ENCODE assay signal across 7 mouse cellular contexts in genomic region chrX:56455372-56456246, GRCm38 (mm10). TPM values are rescaled to one million over a fixed set of nuclear protein-coding genes. Genes with fewer than 3 reads are reported as not detected.
A peak's percentile ranks its signal among the peaks of the same experiment; 100 is the strongest.
DNase-seq lines count a peak whose midpoint lies in the region; ATAC-seq and TF ChIP-seq lines count a peak whose summit lies in the region.

No protein-coding gene starts in this region.

- peak; percentile 88 for DNase-seq in adrenal gland, postnatal 25 days
- peak; percentile 85 to 91 for DNase-seq in heart, adult 2 months
- DNase-seq in kidney, adult 8-10 months = peak; percentile 88 to 90
- peak; percentile 63 to 86 for DNase-seq in spleen, postnatal 10 days (ENCODE audit: low spot score in 2 of 2)

- H3K4me1 ChIP-seq in embryonic facial prominence, embryonic 12.5 days = no peaks in the 10 kb centered on the region
- H3K4me1 ChIP-seq in heart, adult 2 months (ENCODE audit: control insufficient read depth, insufficient read depth, low read length) = no peaks in the 10 kb centered on the region
- no peaks in the 10 kb centered on the region for H3K4me1 ChIP-seq in limb, embryonic 13.5 days
- no peaks in the 10 kb centered on the region for H3K4me1 ChIP-seq in midbrain, embryonic 16.5 days (ENCODE audit: control insufficient read depth, insufficient read depth, low read length)

- peak overlapping the region; percentile 53 for H3K4me3 ChIP-seq in embryonic facial prominence, embryonic 12.5 days
- peak overlapping the region; percentile 69 for H3K4me3 ChIP-seq in heart, adult 2 months
- peak overlapping the region; percentile 57 for H3K4me3 ChIP-seq in limb, embryonic 13.5 days
- peak overlapping the region; percentile 58 for H3K4me3 ChIP-seq in midbrain, embryonic 16.5 days (ENCODE audit: low read depth, low read length)

- H3K9ac ChIP-seq in embryonic facial prominence, embryonic 12.5 days = peak overlapping the region; percentile 70
- H3K9ac ChIP-seq in heart, adult 2 months (ENCODE audit: low read depth, low read length) = peak overlapping the region; percentile 97
- peak overlapping the region; percentile 79 for H3K9ac ChIP-seq in limb, embryonic 13.5 days
- peak overlapping the region; percentile 79 for H3K9ac ChIP-seq in midbrain, embryonic 16.5 days (ENCODE audit: low read depth, low read length)

- H3K36me3 ChIP-seq in embryonic facial prominence, embryonic 12.5 days = no peaks in the 10 kb centered on the region
- H3K36me3 ChIP-seq in heart, adult 2 months (ENCODE audit: control insufficient read depth, insufficient read depth, low read length) = no peaks in the 10 kb centered on the region; the same call in 1 of the 2 replicates
- H3K36me3 ChIP-seq in limb, embryonic 13.5 days = no peaks in the 10 kb centered on the region
- H3K36me3 ChIP-seq in midbrain, embryonic 16.5 days (ENCODE audit: control insufficient read depth, insufficient read depth, low read length) = no peaks in the 10 kb centered on the region

- peak overlapping the region; percentile 95 for H3K27ac ChIP-seq in embryonic facial prominence, embryonic 12.5 days
- H3K27ac ChIP-seq in heart, adult 2 months = peak overlapping the region; percentile 88
- peak overlapping the region; percentile 97 for H3K27ac ChIP-seq in limb, embryonic 13.5 days
- H3K27ac ChIP-seq in midbrain, embryonic 16.5 days (ENCODE audit: low read length) = peak overlapping the region; percentile 94

- WGBS in embryonic facial prominence, embryonic 12.5 days = 21% methylated on average over 56 of the region's 65 CpGs
- 15% methylated on average over 56 of the region's 65 CpGs for WGBS in heart, adult 2 months
- 16% methylated on average over 49 of the region's 65 CpGs for WGBS in limb, embryonic 13.5 days
- WGBS in midbrain, embryonic 16.5 days = 6% methylated on average over 37 of the region's 65 CpGs

- peak overlapping the region; percentile 52 for H3K4me2 ChIP-seq in embryonic facial prominence, embryonic 12.5 days (replicated peaks)
- H3K4me2 ChIP-seq in limb, embryonic 13.5 days (replicated peaks) = peak overlapping the region; percentile 64
- peak overlapping the region; percentile 55 for H3K4me2 ChIP-seq in midbrain, embryonic 16.5 days (ENCODE audit: low read length)

- H3K27me3 ChIP-seq in embryonic facial prominence, embryonic 12.5 days = no peaks in the 10 kb centered on the region
- H3K27me3 ChIP-seq in heart, adult 2 months (ENCODE audit: control insufficient read depth, insufficient read depth, low read length) = no peaks in the 10 kb centered on the region
- H3K27me3 ChIP-seq in limb, embryonic 13.5 days = no peaks in the 10 kb centered on the region
- H3K27me3 ChIP-seq in midbrain, embryonic 16.5 days (ENCODE audit: control insufficient read depth, insufficient read depth, low read depth, low read length) = no peaks in the 10 kb centered on the region

- peak; percentile 71 for TF ChIP-seq POLR2A in heart, adult 2 months (IDR thresholded peaks at IDR 0.05; ENCODE audit: insufficient read depth, low read depth, low read length)

- H3K9me3 ChIP-seq in embryonic facial prominence, embryonic 12.5 days = no peaks in the 10 kb centered on the region
- H3K9me3 ChIP-seq in limb, embryonic 13.5 days = no peaks in the 10 kb centered on the region
- no peaks in the 10 kb centered on the region for H3K9me3 ChIP-seq in midbrain, embryonic 16.5 days (replicated peaks; ENCODE audit: control insufficient read depth, low read length, poor library complexity, severe bottlenecking)

- H3K79me2 ChIP-seq in heart, adult 2 months (replicated peaks; ENCODE audit: control insufficient read depth, insufficient read depth, low read length) = no peaks in the 10 kb centered on the region; the same call in 1 of the 2 replicates

- TF ChIP-seq CTCF in heart, adult 2 months (IDR thresholded peaks at IDR 0.05) = peak; percentile 52

- TF ChIP-seq EP300 in heart, adult 2 months (IDR thresholded peaks at IDR 0.05; ENCODE audit: insufficient read depth, low read depth, low read length) = 0 out of 2 replicates have a peak, but pooled peaks have one; percentile 14

- peak; percentile 95 for ATAC-seq in embryonic facial prominence, embryonic 12.5 days (ENCODE audit: insufficient number of reproducible peaks, insufficient read depth, low FRiP score, low TSS enrichment)
- ATAC-seq in limb, embryonic 13.5 days (ENCODE audit: low FRiP score, low read depth) = peak; percentile 96
- ATAC-seq in midbrain, embryonic 16.5 days = peak; percentile 97

- intact Hi-C loops in heart, adult 2 months (cut with DNase I) = loop anchor here (1.0 kb wide), 1 partner anchor 19 kb away; no protein-coding TSS in a partner anchor

RNA-seq across cellular contexts. Expression of gene Ints6l, which starts 1.0 kb away (rescaled TPM):
- total RNA-seq in adrenal gland, postnatal 25 days (2021) = 29.0 and 29.9 TPM in 2 replicates
- 24.3 and 26.5 TPM in 2 replicates for polyA plus RNA-seq in embryonic facial prominence, embryonic 12.5 days (2016; fragmentation: Nextera tagmentation; extraction: Ambion mirVana)
- total RNA-seq in heart, adult 2 months (2021) = 1 to 10 TPM; 4.8 to 4.9 TPM
- polyA plus RNA-seq in heart, adult 2 months (2012; rRNA removed) = 10.9 and 20.8 TPM in 2 replicates
- 25.3 and 26.6 TPM in 2 replicates for polyA plus RNA-seq in limb, embryonic 13.5 days (2015; fragmentation: Nextera tagmentation; extraction: Ambion mirVana)
- polyA plus RNA-seq in midbrain, embryonic 16.5 days (2015; fragmentation: Nextera tagmentation; extraction: Ambion mirVana) = 18.2 and 18.3 TPM in 2 replicates

RNA-seq across cellular contexts. Expression of gene Gm2174, which starts 7.8 kb away (rescaled TPM):
- total RNA-seq in adrenal gland, postnatal 25 days (2021) = not detected in 2 replicates
- polyA plus RNA-seq in embryonic facial prominence, embryonic 12.5 days (2016; fragmentation: Nextera tagmentation; extraction: Ambion mirVana) = 0.61 TPM in 1 of 2 replicates, not detected in the other
- total RNA-seq in heart, adult 2 months (2021) = under 1 TPM in 1 of 2 experiments, not detected in 1; 0.86 TPM
- 2.9 and 3.9 TPM in 2 replicates for polyA plus RNA-seq in heart, adult 2 months (2012; rRNA removed)
- polyA plus RNA-seq in limb, embryonic 13.5 days (2015; fragmentation: Nextera tagmentation; extraction: Ambion mirVana) = 2.9 and 5.6 TPM in 2 replicates
- polyA plus RNA-seq in midbrain, embryonic 16.5 days (2015; fragmentation: Nextera tagmentation; extraction: Ambion mirVana) = not detected in 2 replicates

Comparison
In these comparisons a context has a peak if more than half of its experiments do, and no peak if none do; other contexts are left out.
1. Peak in every context shown above with its lines: DNase-seq, ATAC-seq, H3K4me3 ChIP-seq and H3K27ac ChIP-seq.